Mouse (Mus musculus): ENCODE results near the gene Ppl. TPM values are rescaled to one million over a fixed set of nuclear protein-coding genes. Genes with fewer than 3 reads are reported as not detected.

Gene Ppl
- polyA plus RNA-seq (2012; rRNA removed): 0.17 and 0.24 TPM in 2 replicates

DNA sequence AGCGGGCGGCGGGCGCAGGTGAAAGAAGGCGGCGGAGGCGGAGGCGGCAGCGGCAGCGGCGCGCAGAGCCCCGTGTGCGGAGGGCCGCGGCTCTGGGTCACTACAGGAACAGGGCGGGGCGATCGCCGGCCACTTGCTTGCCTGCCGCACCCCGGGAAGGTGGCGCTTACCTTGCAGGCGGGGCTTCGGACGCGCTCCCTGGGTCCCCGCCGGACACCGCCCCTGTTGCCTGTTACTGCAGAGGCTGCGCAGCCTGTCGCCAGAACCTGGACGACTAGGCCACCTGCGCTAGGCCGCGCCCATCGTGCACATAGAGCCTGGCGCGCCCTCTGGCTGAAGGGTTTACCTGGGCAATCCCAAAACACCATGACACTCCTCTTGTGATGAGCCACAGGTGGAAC, at the start of gene Ppl:
Gene Ppl, minus strand, starts transcription at position 21 of the 401 bp plus-strand sequence.
- DNase-seq (ENCODE audit: extremely low spot score in 1 of 2, low spot score in 1 of 2): no peak

DNA sequence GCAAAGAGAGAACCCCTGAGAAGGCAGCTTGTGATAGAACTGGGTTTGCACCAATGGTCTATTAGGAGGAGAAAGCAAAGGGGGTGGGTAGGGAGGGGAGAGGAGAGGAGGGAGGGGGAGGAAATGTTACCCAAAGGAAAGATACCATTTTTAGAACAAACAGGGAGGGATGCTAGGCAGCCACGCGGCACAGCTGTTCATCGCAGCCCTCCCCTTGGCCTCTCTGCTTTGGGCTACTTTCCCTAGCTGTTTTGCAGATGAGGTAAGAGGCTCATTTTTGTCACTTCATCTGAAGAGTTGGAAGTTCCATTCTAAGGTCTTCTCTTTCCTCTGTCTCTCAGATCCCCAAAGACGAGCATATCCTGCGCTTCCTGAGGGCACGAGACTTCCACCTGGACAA, 40.4 kb upstream of the Ppl start:
- no peak for DNase-seq (ENCODE audit: extremely low spot score in 1 of 2, low spot score in 1 of 2)

DNA sequence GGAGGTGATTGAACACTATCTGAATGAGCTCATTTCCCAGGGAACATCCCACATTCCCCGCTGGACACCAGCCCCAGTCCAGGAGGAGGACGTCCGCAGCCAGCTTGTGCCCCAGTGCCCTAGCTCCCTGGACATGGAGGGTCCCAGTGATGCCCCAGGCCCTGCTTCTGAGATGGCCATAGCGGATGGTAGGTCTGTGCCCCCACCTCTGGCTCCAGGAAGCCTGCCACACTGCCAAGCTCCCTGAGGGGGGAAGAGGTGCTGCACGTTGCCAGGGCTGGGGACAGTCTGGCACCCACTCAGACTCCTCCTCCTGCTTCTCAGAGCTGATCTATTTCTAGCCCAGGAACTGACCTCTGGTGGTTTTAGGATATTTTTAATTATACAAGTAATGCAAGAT, 36.6 kb upstream of the Ppl start:
- DNase-seq (ENCODE audit: extremely low spot score in 1 of 2, low spot score in 1 of 2): no peak

GRCm38 (mm10) chr16:5168038-5168437, 35.8 kb upstream of the Ppl start:
- no peak for DNase-seq (ENCODE audit: extremely low spot score in 1 of 2, low spot score in 1 of 2)

DNA sequence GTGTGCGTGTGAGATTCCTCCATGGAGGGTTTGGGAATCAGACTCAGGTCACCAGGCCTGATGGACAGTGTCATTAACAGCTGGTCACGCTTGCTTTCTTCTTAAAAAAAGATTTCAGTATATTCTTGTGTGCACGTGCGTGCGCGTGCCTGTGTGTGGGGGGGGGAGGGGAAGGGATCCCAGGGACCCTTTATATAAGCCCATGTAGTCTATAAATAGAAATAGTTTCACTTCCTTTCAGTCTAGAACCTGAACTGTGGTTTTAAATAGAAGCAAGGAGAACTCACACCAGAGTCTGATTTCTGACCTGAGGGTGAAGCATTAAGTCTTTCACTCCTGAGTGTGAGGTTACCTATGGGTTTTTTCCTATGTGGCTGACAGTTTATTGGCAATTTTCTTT, 32.1 kb upstream of the Ppl start:
- DNase-seq (ENCODE audit: extremely low spot score in 1 of 2, low spot score in 1 of 2): no peak

GRCm38 (mm10) chr16:5159248-5159647, 27.0 kb upstream of the Ppl start:
- peak in 1 of 2 experiments; percentile 35 for DNase-seq (ENCODE audit: extremely low spot score in 1 of 2, low spot score in 1 of 2)

- no peak for DNase-seq (ENCODE audit: extremely low spot score in 1 of 2, low spot score in 1 of 2)
Measured at GRCm38 (mm10) chr16:5157113-5157512, 24.9 kb upstream of the Ppl start.

DNA sequence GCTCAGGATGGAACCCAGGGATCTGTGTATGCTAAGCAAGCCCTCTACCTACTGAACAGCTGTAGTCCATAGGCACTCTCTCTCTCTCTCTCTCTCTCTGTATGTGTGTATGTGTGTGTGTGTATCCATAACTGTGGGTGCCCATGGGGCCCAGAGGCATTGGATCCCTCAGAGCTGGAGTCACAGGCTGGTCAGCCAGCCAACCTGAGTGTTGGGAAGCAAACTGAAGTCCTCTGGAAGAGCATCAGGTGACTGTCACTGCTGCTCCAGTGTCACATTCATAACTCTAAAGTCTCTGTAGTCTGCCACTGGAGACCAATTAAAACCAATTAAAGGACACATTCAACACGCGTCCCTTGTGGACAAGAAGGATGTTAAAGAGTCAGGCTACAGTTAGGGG, 24.3 kb upstream of the Ppl start:
- no peak for DNase-seq (ENCODE audit: extremely low spot score in 1 of 2, low spot score in 1 of 2)

DNA sequence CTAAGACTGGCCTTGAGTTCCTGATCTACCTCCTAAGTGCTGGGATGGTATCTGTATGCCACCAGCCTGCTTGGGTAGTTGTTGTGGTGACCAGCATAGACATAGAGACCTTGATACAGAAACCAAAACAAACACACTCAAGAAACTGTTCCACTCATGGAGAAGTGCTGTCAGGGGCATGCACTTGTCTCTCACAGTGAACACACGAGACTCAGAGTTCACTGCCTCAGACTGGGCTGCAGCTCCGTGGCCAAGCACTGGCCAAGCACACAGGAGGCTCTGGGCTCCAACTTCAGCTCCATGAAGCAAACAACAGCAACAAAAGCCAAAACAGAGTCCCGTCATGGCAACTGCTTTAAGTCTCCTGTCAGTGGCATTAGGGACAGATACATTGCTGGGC, 22.8 kb upstream of the Ppl start:
- no peak for DNase-seq (ENCODE audit: extremely low spot score in 1 of 2, low spot score in 1 of 2)

GRCm38 (mm10) chr16:5153299-5154026, 21.2 kb upstream of the Ppl start:
- no peak for DNase-seq (ENCODE audit: extremely low spot score in 1 of 2, low spot score in 1 of 2)

DNA sequence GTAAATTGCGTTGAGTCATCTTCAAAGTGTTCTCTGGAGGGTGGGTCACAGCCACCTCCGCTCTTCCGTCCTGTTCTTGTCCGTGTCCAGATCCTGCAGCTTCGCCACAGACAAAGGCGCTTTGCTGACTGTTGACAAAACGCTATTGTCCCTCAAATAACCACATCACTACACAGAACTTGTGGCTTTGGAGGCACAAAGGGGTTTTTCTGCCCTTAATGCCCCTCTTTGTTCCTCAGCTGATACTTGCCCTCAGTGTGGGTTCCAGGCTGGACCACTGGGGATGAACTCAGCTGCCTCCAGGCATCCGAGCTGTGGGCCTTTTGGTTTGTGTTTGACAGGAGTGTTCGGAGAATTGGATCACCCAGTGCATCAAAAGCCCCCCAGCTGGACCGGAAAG, 18.3 kb upstream of the Ppl start:
- peak in 1 of 2 experiments; percentile 15 for DNase-seq (ENCODE audit: extremely low spot score in 1 of 2, low spot score in 1 of 2)

DNA sequence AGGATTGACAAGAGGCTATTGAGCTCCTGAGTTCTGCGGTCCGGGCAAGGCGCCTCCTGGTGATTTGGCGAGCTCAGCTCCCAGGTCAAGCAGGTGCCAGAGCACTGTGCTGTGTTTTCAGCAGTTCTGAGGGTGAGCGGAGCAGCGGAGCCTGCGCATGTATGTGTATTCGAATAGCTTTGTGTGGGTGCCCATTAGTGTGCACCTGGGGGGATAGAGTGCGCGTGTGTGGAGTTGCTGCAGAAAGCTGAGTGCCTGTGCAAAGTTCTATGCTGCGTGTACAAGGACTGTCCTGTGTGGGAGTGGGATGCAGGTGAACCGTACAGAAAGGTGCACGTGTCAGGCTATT, 14.8 kb upstream of the Ppl start, which contains the start of gene Sec14l5:
Gene Sec14l5, plus strand, starts transcription at position 73 of the 349 bp plus-strand sequence.
- peak in 1 of 2 experiments; percentile 20 for DNase-seq (ENCODE audit: extremely low spot score in 1 of 2, low spot score in 1 of 2)

DNA sequence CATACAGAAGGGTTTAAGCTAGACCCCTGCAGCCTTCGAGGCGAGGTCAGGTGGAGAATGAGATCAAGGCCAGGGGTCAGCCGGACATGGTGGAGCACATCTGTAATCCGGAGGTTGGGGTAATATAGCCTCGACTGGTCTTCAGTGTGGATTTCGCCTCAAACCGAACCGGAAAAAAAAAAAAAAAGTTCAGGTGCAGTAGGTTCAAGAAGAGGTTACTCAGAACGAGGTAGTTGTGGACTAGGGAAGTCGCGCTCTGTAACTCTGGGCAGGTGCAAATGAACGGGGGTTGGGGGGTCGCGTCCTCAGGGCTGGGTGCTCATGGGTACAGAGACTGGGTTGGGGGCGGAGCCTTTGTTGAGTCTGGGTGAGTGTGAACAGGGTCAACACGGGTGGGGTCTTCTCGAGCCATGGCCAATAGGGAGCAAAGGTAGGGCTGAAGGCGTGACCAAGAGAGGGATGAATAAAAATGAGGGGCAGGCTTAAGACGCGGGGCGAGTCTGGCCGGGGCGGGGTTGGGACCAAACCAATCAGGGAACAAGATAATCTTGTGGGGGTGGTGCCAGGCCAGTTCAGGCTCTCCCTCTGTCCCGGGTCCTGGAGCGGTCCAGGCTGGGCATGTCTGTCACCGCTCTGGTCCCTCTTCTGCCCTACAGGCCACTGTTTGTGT, 14.3 kb upstream of the Ppl start:
- DNase-seq (ENCODE audit: extremely low spot score in 1 of 2, low spot score in 1 of 2): peak; percentile 11 to 57

DNA sequence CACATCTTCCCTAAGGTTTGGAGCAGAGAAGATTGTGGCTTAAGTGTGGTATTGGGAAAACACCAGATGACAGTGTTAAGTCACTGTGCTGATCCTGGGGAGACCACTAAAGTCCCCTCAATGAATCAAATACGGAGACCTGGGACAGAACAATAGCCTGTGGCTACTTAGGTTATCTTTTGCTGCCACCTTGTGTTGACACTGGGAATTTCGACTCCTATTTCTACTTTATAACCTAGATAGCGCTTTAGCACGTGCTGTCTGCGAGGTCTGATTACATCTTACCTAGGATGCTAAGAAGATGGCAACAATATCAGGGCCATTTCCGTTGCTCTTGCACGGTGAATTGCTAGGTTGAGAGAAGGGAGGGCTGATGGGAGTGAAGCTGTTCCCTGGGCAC, 13.3 kb upstream of the Ppl start:
- DNase-seq (ENCODE audit: extremely low spot score in 1 of 2, low spot score in 1 of 2): peak; percentile 64 to 94

DNA sequence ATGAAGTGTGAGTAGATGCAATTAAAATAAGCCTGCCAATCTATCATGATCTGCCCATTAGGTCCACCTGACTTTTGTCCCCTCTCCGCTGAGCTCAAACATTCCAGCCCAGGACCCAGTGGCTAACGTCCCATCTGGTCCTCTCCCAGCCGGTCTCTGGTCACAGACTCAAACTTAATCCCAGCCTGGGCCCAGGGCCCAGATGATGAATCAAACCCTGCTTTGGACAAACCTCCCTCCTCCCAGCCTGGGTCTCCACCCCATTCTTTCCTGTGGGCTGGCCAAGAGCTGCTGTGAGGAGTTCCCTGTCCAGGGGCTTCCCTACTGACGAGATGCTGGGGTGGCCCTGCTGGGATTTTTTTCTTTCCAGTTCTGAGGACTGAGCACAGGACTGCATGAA, 7.5 kb upstream of the Ppl start:
- no peak for DNase-seq (ENCODE audit: extremely low spot score in 1 of 2, low spot score in 1 of 2)

DNA sequence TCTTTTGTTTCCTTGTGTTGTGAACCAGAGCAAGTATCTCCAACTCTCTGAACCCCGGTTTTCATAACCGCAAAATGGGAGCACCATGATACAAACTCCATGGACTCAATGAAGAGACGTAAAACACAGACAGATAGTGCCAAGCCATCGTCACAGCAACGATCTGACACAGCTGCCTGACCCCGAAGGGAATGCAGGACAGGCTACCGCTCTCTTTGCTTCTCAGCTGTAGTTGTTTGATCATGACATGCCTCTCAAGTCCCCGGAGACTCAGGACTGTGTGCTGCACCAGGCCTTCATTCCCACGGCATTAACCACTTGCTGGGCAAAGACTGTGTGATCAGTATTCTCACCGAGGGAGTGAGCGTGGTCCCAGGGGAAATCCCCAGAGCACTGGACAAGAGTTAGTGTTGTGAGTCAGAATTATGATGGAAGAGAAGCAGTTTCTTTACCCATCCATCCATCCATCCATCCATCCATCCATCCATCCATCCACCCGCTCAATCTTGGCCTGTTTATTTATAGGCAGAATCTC, 4.9 kb upstream of the Ppl start:
- no peak for DNase-seq (ENCODE audit: extremely low spot score in 1 of 2, low spot score in 1 of 2)

- DNase-seq (ENCODE audit: extremely low spot score in 1 of 2, low spot score in 1 of 2): no peak
Measured at GRCm38 (mm10) chr16:5136505-5136904, 4.3 kb upstream of the Ppl start.

- DNase-seq (ENCODE audit: extremely low spot score in 1 of 2, low spot score in 1 of 2): no peak
Measured at GRCm38 (mm10) chr16:5135551-5136261, 3.5 kb upstream of the Ppl start.

GRCm38 (mm10) chr16:5134623-5135330, 2.6 kb upstream of the Ppl start:
- peak in 1 of 2 experiments; percentile 67 for DNase-seq (ENCODE audit: extremely low spot score in 1 of 2, low spot score in 1 of 2)

DNA sequence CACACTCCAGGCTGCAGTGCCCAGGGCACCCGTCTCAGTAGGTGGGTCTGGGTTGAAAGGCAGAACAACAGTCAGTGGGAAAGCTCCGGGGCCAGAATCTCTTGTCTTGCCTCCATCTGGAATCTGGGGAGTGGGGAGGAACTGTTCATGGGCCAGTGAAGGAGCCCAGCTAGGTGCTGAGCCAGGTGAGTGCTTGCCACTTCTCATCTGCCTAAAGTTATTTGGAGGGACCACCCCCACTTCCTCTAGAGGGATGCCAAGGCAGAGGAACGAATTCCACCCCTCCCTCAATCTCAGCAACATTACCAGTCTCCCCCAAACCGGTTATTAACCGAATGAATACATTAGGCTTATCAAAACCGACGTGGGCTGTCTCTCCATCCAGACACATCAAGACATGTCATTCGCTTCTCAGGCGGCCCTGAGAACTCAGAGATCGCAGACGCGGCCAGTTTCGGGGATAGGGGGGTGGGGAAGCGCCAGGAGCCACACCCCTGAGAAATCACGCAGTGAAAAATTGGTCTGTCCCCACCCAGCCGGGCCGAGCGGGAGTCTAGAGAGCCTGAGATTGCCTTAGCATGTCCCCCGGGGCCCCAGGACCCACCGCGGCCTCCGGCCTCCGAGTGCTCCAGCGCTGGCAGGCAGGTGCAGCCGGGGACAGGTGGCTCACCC, 834 bp downstream of the Ppl start:
- no peak for DNase-seq (ENCODE audit: extremely low spot score in 1 of 2, low spot score in 1 of 2)
